Mouse (Mus musculus): ENCODE measurements around the gene Ankdd1a.
A peak's percentile ranks its signal among the peaks of the same experiment; 100 is the strongest.

Ankdd1a gene

GRCm38 (mm10) chr9:65542111-65542524 is 22.1 kb upstream of the Ankdd1a start:
- no peak for DNase-seq (ENCODE audit: low read depth)

GRCm38 (mm10) chr9:65541126-65542068 is 21.4 kb upstream of the Ankdd1a start:
- peak; percentile 84 for DNase-seq (ENCODE audit: low read depth)

- DNase-seq (ENCODE audit: low read depth) = no peak
These were observed 19.7 kb upstream of the Ankdd1a start for GRCm38 (mm10) chr9:65539697-65540096.

GRCm38 (mm10) chr9:65537901-65538630 is 18.1 kb upstream of the Ankdd1a start:
- no peak for DNase-seq (ENCODE audit: low read depth)

GRCm38 (mm10) chr9:65536491-65536890 is 16.5 kb upstream of the Ankdd1a start:
- no peak for DNase-seq (ENCODE audit: low read depth)

GRCm38 (mm10) chr9:65535789-65536469 is 15.9 kb upstream of the Ankdd1a start:
- DNase-seq (ENCODE audit: low read depth) = no peak

GRCm38 (mm10) chr9:65535191-65535722 is 15.3 kb upstream of the Ankdd1a start:
- DNase-seq (ENCODE audit: low read depth) = no peak

GRCm38 (mm10) chr9:65534111-65534510 is 14.1 kb upstream of the Ankdd1a start:
- no peak for DNase-seq (ENCODE audit: low read depth)

- no peak for DNase-seq (ENCODE audit: low read depth)
These were observed 13.0 kb upstream of the Ankdd1a start for GRCm38 (mm10) chr9:65532986-65533385.

GRCm38 (mm10) chr9:65531283-65531682 is 11.3 kb upstream of the Ankdd1a start:
- no peak for DNase-seq (ENCODE audit: low read depth)

- DNase-seq (ENCODE audit: low read depth) = no peak
These were observed 9.7 kb upstream of the Ankdd1a start for GRCm38 (mm10) chr9:65529659-65530058.

GRCm38 (mm10) chr9:65528417-65529038 is 8.5 kb upstream of the Ankdd1a start:
- no peak for DNase-seq (ENCODE audit: low read depth)

GRCm38 (mm10) chr9:65525445-65526195 is 5.6 kb upstream of the Ankdd1a start:
- DNase-seq (ENCODE audit: low read depth) = no peak

- DNase-seq (ENCODE audit: low read depth) = peak; percentile 76
These were observed 3.8 kb upstream of the Ankdd1a start for GRCm38 (mm10) chr9:65523611-65524364.

GRCm38 (mm10) chr9:65520505-65520876 is 498 bp upstream of the Ankdd1a start:
- DNase-seq (ENCODE audit: low read depth) = no peak

GRCm38 (mm10) chr9:65514851-65515261 is 5.1 kb downstream of the Ankdd1a start:
- no peak for DNase-seq (ENCODE audit: low read depth)

- no peak for DNase-seq (ENCODE audit: low read depth)
These were observed 5.6 kb downstream of the Ankdd1a start for GRCm38 (mm10) chr9:65514431-65514830.

GRCm38 (mm10) chr9:65512520-65512919 is 7.5 kb downstream of the Ankdd1a start:
- no peak for DNase-seq (ENCODE audit: low read depth)

GRCm38 (mm10) chr9:65508449-65508848 is 11.5 kb downstream of the Ankdd1a start:
- no peak for DNase-seq (ENCODE audit: low read depth)

Measured in c-Kit-positive CD71-negative TER-119-negative erythroid progenitor cells, embryonic 14.5 days (primary cell).